Mouse (Mus musculus): ENCODE data around the gene Rab11fip4.

DNA sequence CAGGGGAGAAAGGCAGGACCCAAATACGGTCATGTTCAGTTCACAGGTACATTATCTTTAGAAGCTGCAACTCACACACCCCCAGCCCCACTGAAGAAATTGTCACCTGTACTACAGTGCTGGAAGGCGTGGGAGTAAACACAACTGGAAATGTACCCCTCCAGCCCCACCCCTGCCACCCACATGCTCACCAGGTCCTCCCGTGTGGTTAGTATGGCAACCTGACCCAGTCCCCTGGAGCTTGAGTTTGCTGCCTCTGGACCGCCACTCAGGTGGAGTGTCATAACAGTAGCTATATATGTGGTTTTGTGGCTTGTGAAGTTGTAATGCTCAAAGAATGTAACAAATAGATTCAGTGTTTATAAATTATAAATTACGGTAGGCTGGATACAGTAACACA is 107.1 kb downstream of the Rab11fip4 start:
- TF ChIP-seq TAL1 (IDR thresholded peaks at IDR 0.05; ENCODE audit: low read length) (no peak), GATA1 (IDR thresholded peaks at IDR 0.05; ENCODE audit: low read length) (no peak)
